Mouse (Mus musculus): ENCODE data around the gene Hgd. TPM values are rescaled to one million over a fixed set of nuclear protein-coding genes. Genes with fewer than 3 reads are reported as not detected.

Hgd gene
- total RNA-seq, 2 experiments from 2014 or later: not detected

GRCm38 (mm10) chr16:37579591-37579990 is 362 bp upstream of the Hgd start:
- intact Hi-C loops (cut with DNase I): no loop called here
- no peak for DNase-seq

GRCm38 (mm10) chr16:37580651-37581050 is 698 bp downstream of the Hgd start:
- intact Hi-C loops (cut with DNase I): no loop called here
- DNase-seq: no peak

- DNase-seq: no peak
- intact Hi-C loops (cut with DNase I): no loop called here
Measured at GRCm38 (mm10) chr16:37581901-37582300, 1.9 kb downstream of the Hgd start.

- DNase-seq: no peak
- intact Hi-C loops (cut with DNase I): no loop called here
Measured at GRCm38 (mm10) chr16:37583306-37583705, 3.4 kb downstream of the Hgd start.

GRCm38 (mm10) chr16:37583801-37584200 is 3.8 kb downstream of the Hgd start:
- DNase-seq: no peak
- intact Hi-C loops (cut with DNase I): no loop called here

- intact Hi-C loops (cut with DNase I): no loop called here
- DNase-seq: peak; percentile 79
Measured at GRCm38 (mm10) chr16:37584218-37585035, 4.5 kb downstream of the Hgd start.

GRCm38 (mm10) chr16:37585129-37585563 is 5.2 kb downstream of the Hgd start:
- intact Hi-C loops (cut with DNase I): no loop called here
- DNase-seq: peak; percentile 17

GRCm38 (mm10) chr16:37590921-37591320 is 11.0 kb downstream of the Hgd start:
- intact Hi-C loops (cut with DNase I): no loop called here
- peak; percentile 67 for DNase-seq

- no peak for DNase-seq
- intact Hi-C loops (cut with DNase I): no loop called here
Measured at GRCm38 (mm10) chr16:37591551-37591950, 11.6 kb downstream of the Hgd start.

GRCm38 (mm10) chr16:37597412-37597811 is 17.5 kb downstream of the Hgd start:
- DNase-seq: no peak
- intact Hi-C loops (cut with DNase I): no loop called here

GRCm38 (mm10) chr16:37598463-37598862 is 18.5 kb downstream of the Hgd start:
- intact Hi-C loops (cut with DNase I): no loop called here

GRCm38 (mm10) chr16:37599326-37599725 is 19.4 kb downstream of the Hgd start:
- DNase-seq: no peak
- intact Hi-C loops (cut with DNase I): no loop called here

More at GRCm38 (mm10) chr16:37598463-37598862, 18.5 kb downstream of the Hgd start:
- no peak for DNase-seq

- DNase-seq: no peak
- intact Hi-C loops (cut with DNase I): no loop called here
Measured at GRCm38 (mm10) chr16:37603431-37603830, 23.5 kb downstream of the Hgd start.

- no peak for DNase-seq
- intact Hi-C loops (cut with DNase I): no loop called here
Measured at GRCm38 (mm10) chr16:37604243-37604642, 24.3 kb downstream of the Hgd start.

GRCm38 (mm10) chr16:37610333-37610732 is 30.4 kb downstream of the Hgd start:
- DNase-seq: no peak
- intact Hi-C loops (cut with DNase I): no loop called here

GRCm38 (mm10) chr16:37611072-37611471 is 31.1 kb downstream of the Hgd start:
- no peak for DNase-seq
- intact Hi-C loops (cut with DNase I): no loop called here

- intact Hi-C loops (cut with DNase I): no loop called here
- no peak for DNase-seq
Measured at GRCm38 (mm10) chr16:37612013-37612412, 32.1 kb downstream of the Hgd start.

GRCm38 (mm10) chr16:37614540-37614939 is 34.6 kb downstream of the Hgd start:
- DNase-seq: no peak
- intact Hi-C loops (cut with DNase I): no loop called here

GRCm38 (mm10) chr16:37615429-37615828 is 35.5 kb downstream of the Hgd start:
- intact Hi-C loops (cut with DNase I): no loop called here
- no peak for DNase-seq

GRCm38 (mm10) chr16:37616104-37616503 is 36.2 kb downstream of the Hgd start:
- intact Hi-C loops (cut with DNase I): no loop called here
- DNase-seq: no peak

GRCm38 (mm10) chr16:37617695-37618094 is 37.7 kb downstream of the Hgd start:
- intact Hi-C loops (cut with DNase I): no loop called here
- DNase-seq: peak; percentile 61

GRCm38 (mm10) chr16:37622403-37622802 is 42.5 kb downstream of the Hgd start:
- DNase-seq: no peak
- intact Hi-C loops (cut with DNase I): no loop called here

- intact Hi-C loops (cut with DNase I): no loop called here
- DNase-seq: peak; percentile 74
Measured at GRCm38 (mm10) chr16:37622919-37623318, 43.0 kb downstream of the Hgd start.
